Mouse (Mus musculus) embryo, embryonic 11.5 days (tissue): ENCODE results near the gene Bmt2.
A peak's percentile ranks its signal among the peaks of the same experiment; 100 is the strongest.

Source experiments
- DNase-seq: peaks from one replicate; pipeline ENCODE4 v3.0.0-alpha.2; 2012; ENCODE audit warnings: low read depth, low spot score

Gene Bmt2

GRCm38 (mm10) chr6:13619618-13620017 is 58.1 kb downstream of the Bmt2 start:
- no peak for DNase-seq

- no peak for DNase-seq
Observed at GRCm38 (mm10) chr6:13617110-13617509, 60.7 kb downstream of the Bmt2 start.

- no peak for DNase-seq
Observed at GRCm38 (mm10) chr6:13614568-13614967, 63.2 kb downstream of the Bmt2 start.

GRCm38 (mm10) chr6:13613671-13614070 is 64.1 kb downstream of the Bmt2 start:
- DNase-seq = no peak

GRCm38 (mm10) chr6:13610869-13611268 is 66.9 kb downstream of the Bmt2 start:
- no peak for DNase-seq

- no peak for DNase-seq
Observed at GRCm38 (mm10) chr6:13609353-13610140, 68.2 kb downstream of the Bmt2 start.

GRCm38 (mm10) chr6:13607621-13608493 is 69.9 kb downstream of the Bmt2 start, which contains the start of gene Tmem168:
TSS of gene Tmem168 (minus strand) at chr6:13608100.
- DNase-seq = peak; percentile 86

GRCm38 (mm10) chr6:13606921-13607620 is 70.7 kb downstream of the Bmt2 start:
- DNase-seq = peak; percentile 22

- DNase-seq = no peak
Observed at GRCm38 (mm10) chr6:13606394-13606793, 71.4 kb downstream of the Bmt2 start.

- no peak for DNase-seq
Observed at GRCm38 (mm10) chr6:13603134-13603533, 74.6 kb downstream of the Bmt2 start.

- no peak for DNase-seq
Observed at GRCm38 (mm10) chr6:13601587-13601986, 76.2 kb downstream of the Bmt2 start.

- no peak for DNase-seq
Observed at GRCm38 (mm10) chr6:13598239-13598923, 79.4 kb downstream of the Bmt2 start.

GRCm38 (mm10) chr6:13592729-13593345 is 84.9 kb downstream of the Bmt2 start:
- DNase-seq = no peak

- DNase-seq = no peak
Observed at GRCm38 (mm10) chr6:13586560-13586959, 91.2 kb downstream of the Bmt2 start.

GRCm38 (mm10) chr6:13586154-13586553 is 91.6 kb downstream of the Bmt2 start:
- no peak for DNase-seq

GRCm38 (mm10) chr6:13584788-13585187 is 93.0 kb downstream of the Bmt2 start:
- no peak for DNase-seq

GRCm38 (mm10) chr6:13582075-13582474 is 95.7 kb downstream of the Bmt2 start:
- no peak for DNase-seq
